Mouse (Mus musculus): ENCODE data around the gene Rita1. TPM values are rescaled to one million over a fixed set of nuclear protein-coding genes. Genes with fewer than 3 reads are reported as not detected.

Gene Rita1
- total and polyA plus RNA-seq, 2 experiments from 2014 or later = 24.1 to 28.6 TPM

- Histone ChIP-seq H3K9ac (no peak overlapping the region), H3K4me1 (ENCODE audit: insufficient read depth) (peaks cover 11% of the 10 kb centered on the region; the same call in 1 of the 2 replicates), H3K27ac (ENCODE audit: low read depth, low read length) (no peak overlapping the region), H3K9me3 (ENCODE audit: low read length) (no peaks in the 10 kb centered on the region), H3K4me3 (ENCODE audit: low read depth, low read length) (no peak overlapping the region), H3K27me3 (ENCODE audit: insufficient read depth, low read length) (no peaks in the 10 kb centered on the region), H3K36me3 (ENCODE audit: insufficient read depth) (no peaks in the 10 kb centered on the region), H3K4me2 (ENCODE audit: low read depth) (no peak overlapping the region)
- no peak for TF ChIP-seq CTCF (IDR thresholded peaks at IDR 0.05; ENCODE audit: low read depth)
- DNase-seq (no peak), ATAC-seq (no peak)
- WGBS = 76% methylated on average over 16 of the region's 16 CpGs
These were observed 3.1 kb downstream of the Rita1 start for GRCm38 (mm10) chr5:120609246-120609775.

GRCm38 (mm10) chr5:120607335-120607734, 5.1 kb downstream of the Rita1 start:
- no peaks in the 10 kb centered on the region for H3K36me3 ChIP-seq (ENCODE audit: insufficient read depth)
- H3K27me3 ChIP-seq (ENCODE audit: insufficient read depth, low read length) = no peaks in the 10 kb centered on the region
- TF ChIP-seq CTCF (IDR thresholded peaks at IDR 0.05; ENCODE audit: low read depth) = no peak
- no peak overlapping the region for H3K9ac ChIP-seq
- H3K9me3 ChIP-seq (ENCODE audit: low read length) = no peaks in the 10 kb centered on the region
- 83% methylated on average over 3 of the region's 3 CpGs for WGBS
- H3K4me1 ChIP-seq (ENCODE audit: insufficient read depth) = peaks cover 6% of the 10 kb centered on the region; the same call in 1 of the 2 replicates
- H3K27ac ChIP-seq (ENCODE audit: low read depth, low read length) = no peak overlapping the region
- ATAC-seq (no peak), DNase-seq (no peak)
- H3K4me3 ChIP-seq (ENCODE audit: low read depth, low read length) = no peak overlapping the region
- H3K4me2 ChIP-seq (ENCODE audit: low read depth) = no peak overlapping the region

GRCm38 (mm10) chr5:120606590-120607200, 5.7 kb downstream of the Rita1 start:
- Histone ChIP-seq H3K36me3 (ENCODE audit: insufficient read depth) (no peaks in the 10 kb centered on the region), H3K4me1 (ENCODE audit: insufficient read depth) (peaks cover 5% of the 10 kb centered on the region; the same call in 1 of the 2 replicates), H3K27ac (ENCODE audit: low read depth, low read length) (no peak overlapping the region), H3K27me3 (ENCODE audit: insufficient read depth, low read length) (no peaks in the 10 kb centered on the region), H3K4me2 (ENCODE audit: low read depth) (no peak overlapping the region), H3K4me3 (ENCODE audit: low read depth, low read length) (no peak overlapping the region), H3K9ac (no peak overlapping the region), H3K9me3 (ENCODE audit: low read length) (no peaks in the 10 kb centered on the region)
- DNase-seq (no peak), ATAC-seq (no peak)
- no peak for TF ChIP-seq CTCF (IDR thresholded peaks at IDR 0.05; ENCODE audit: low read depth)
- WGBS = 79% methylated on average over 25 of the region's 25 CpGs

GRCm38 (mm10) chr5:120605688-120606087, 6.7 kb downstream of the Rita1 start:
- DNase-seq = peak; percentile 96
- peak; percentile 88 for ATAC-seq
- H3K27ac ChIP-seq (ENCODE audit: low read depth, low read length) = peak overlapping the region; percentile 79
- H3K27me3 ChIP-seq (ENCODE audit: insufficient read depth, low read length) = no peaks in the 10 kb centered on the region
- peak overlapping the region; percentile 65 for H3K4me2 ChIP-seq (ENCODE audit: low read depth)
- H3K9me3 ChIP-seq (ENCODE audit: low read length) = no peaks in the 10 kb centered on the region
- H3K4me3 ChIP-seq (ENCODE audit: low read depth, low read length) = peak overlapping the region; percentile 41
- no peak overlapping the region; the same call in 1 of the 2 replicates for H3K9ac ChIP-seq
- peak; percentile 95 for TF ChIP-seq CTCF (IDR thresholded peaks at IDR 0.05; ENCODE audit: low read depth)
- H3K4me1 ChIP-seq (ENCODE audit: insufficient read depth) = no peaks in the 10 kb centered on the region
- 1% methylated on average over 8 of the region's 8 CpGs for WGBS
- no peaks in the 10 kb centered on the region for H3K36me3 ChIP-seq (ENCODE audit: insufficient read depth)

GRCm38 (mm10) chr5:120605241-120605661, 7.1 kb downstream of the Rita1 start:
- 3% methylated on average over 10 of the region's 10 CpGs for WGBS
- H3K4me2 ChIP-seq (ENCODE audit: low read depth) = peak overlapping the region; percentile 65
- H3K9ac ChIP-seq = peak overlapping the region; percentile 58
- no peaks in the 10 kb centered on the region for H3K27me3 ChIP-seq (ENCODE audit: insufficient read depth, low read length)
- ATAC-seq = peak; percentile 75
- H3K4me3 ChIP-seq (ENCODE audit: low read depth, low read length) = peak overlapping the region; percentile 41
- no peaks in the 10 kb centered on the region for H3K4me1 ChIP-seq (ENCODE audit: insufficient read depth)
- no peak for TF ChIP-seq CTCF (IDR thresholded peaks at IDR 0.05; ENCODE audit: low read depth)
- no peaks in the 10 kb centered on the region for H3K36me3 ChIP-seq (ENCODE audit: insufficient read depth)
- peak overlapping the region; percentile 79 for H3K27ac ChIP-seq (ENCODE audit: low read depth, low read length)
- DNase-seq = peak; percentile 62
- no peaks in the 10 kb centered on the region for H3K9me3 ChIP-seq (ENCODE audit: low read length)

GRCm38 (mm10) chr5:120604839-120605238, 7.5 kb downstream of the Rita1 start:
- Histone ChIP-seq H3K9me3 (ENCODE audit: low read length) (no peaks in the 10 kb centered on the region), H3K9ac (peak overlapping the region; percentile 58; the same call in 1 of the 2 replicates), H3K36me3 (ENCODE audit: insufficient read depth) (no peaks in the 10 kb centered on the region), H3K27me3 (ENCODE audit: insufficient read depth, low read length) (no peaks in the 10 kb centered on the region), H3K27ac (ENCODE audit: low read depth, low read length) (peak overlapping the region; percentile 79), H3K4me3 (ENCODE audit: low read depth, low read length) (peak overlapping the region; percentile 41), H3K4me1 (ENCODE audit: insufficient read depth) (no peaks in the 10 kb centered on the region), H3K4me2 (ENCODE audit: low read depth) (peak overlapping the region; percentile 65)
- 3% methylated on average over 6 of the region's 6 CpGs for WGBS
- TF ChIP-seq CTCF (IDR thresholded peaks at IDR 0.05; ENCODE audit: low read depth) = peak; percentile 86
- ATAC-seq (peak; percentile 53), DNase-seq (peak; percentile 87)

- Histone ChIP-seq H3K9ac (no peak overlapping the region), H3K4me3 (ENCODE audit: low read depth, low read length) (no peak overlapping the region), H3K9me3 (ENCODE audit: low read length) (no peaks in the 10 kb centered on the region), H3K27ac (ENCODE audit: low read depth, low read length) (no peak overlapping the region), H3K36me3 (ENCODE audit: insufficient read depth) (no peaks in the 10 kb centered on the region), H3K27me3 (ENCODE audit: insufficient read depth, low read length) (no peaks in the 10 kb centered on the region), H3K4me2 (ENCODE audit: low read depth) (no peak overlapping the region), H3K4me1 (ENCODE audit: insufficient read depth) (no peaks in the 10 kb centered on the region)
- TF ChIP-seq CTCF (IDR thresholded peaks at IDR 0.05; ENCODE audit: low read depth) = no peak
- WGBS = 60% methylated on average over 7 of the region's 7 CpGs
- no peak for DNase-seq
- ATAC-seq = no peak
These were observed 8.9 kb downstream of the Rita1 start for GRCm38 (mm10) chr5:120603515-120603914.

Data from forebrain, postnatal 0 days (tissue).